Mouse (Mus musculus): ENCODE measurements around the gene Gm27021. TPM values are rescaled to one million over a fixed set of nuclear protein-coding genes. Genes with fewer than 3 reads are reported as not detected.

Gene Gm27021
- total RNA-seq, 2 experiments from 2014 or later: not detected

Other genes with a start within 250 kb of the Gm27021 start
- gene Gins2, start 78.8 kb downstream of the Gm27021 start, total RNA-seq (2014; fragmentation: Nextera tagmentation): 76.6 and 99.8 TPM in 2 replicates
- gene Gins2, start 78.8 kb downstream of the Gm27021 start, total RNA-seq (2017): 43.8 and 62.0 TPM in 2 replicates
- not detected in 2 replicates for gene 1190005I06Rik, start 20.4 kb downstream of the Gm27021 start, total RNA-seq (2014; fragmentation: Nextera tagmentation)
- gene 1190005I06Rik, start 20.4 kb downstream of the Gm27021 start, total RNA-seq (2017): not detected in 2 replicates
- gene Cox4i1, start 143 bp upstream of the Gm27021 start, total RNA-seq (2014; fragmentation: Nextera tagmentation): 1,045 and 1,237 TPM in 2 replicates
- 386 and 612 TPM in 2 replicates for gene Cox4i1, start 143 bp upstream of the Gm27021 start, total RNA-seq (2017)
- 32.8 and 36.5 TPM in 2 replicates for gene Emc8, start 494 bp upstream of the Gm27021 start, total RNA-seq (2014; fragmentation: Nextera tagmentation)
- 69.8 and 87.1 TPM in 2 replicates for gene Emc8, start 494 bp upstream of the Gm27021 start, total RNA-seq (2017)
- 1.0 and 1.3 TPM in 2 replicates for gene Irf8, start 68.3 kb upstream of the Gm27021 start, total RNA-seq (2014; fragmentation: Nextera tagmentation)
- 3.7 and 6.9 TPM in 2 replicates for gene Irf8, start 68.3 kb upstream of the Gm27021 start, total RNA-seq (2017)

Data from megakaryocyte-erythroid progenitor cell, adult 5-6 weeks (primary cell).